Mouse (Mus musculus) heart, postnatal 0 days (tissue): Measurements from ENCODE around the gene Stk4. TPM values are rescaled to one million over a fixed set of nuclear protein-coding genes. Genes with fewer than 3 reads are reported as not detected.

ENCODE experiments used
- ATAC-seq: fragments of 200-750 bp; cut with Nextera tagmentation; 2 replicates; pipeline ENCODE4 v1.8.0; 2017; ENCODE audit warnings: low read depth, moderate number of reproducible peaks, moderate library complexity; ENCODE audit not compliant: insufficient read depth
- DNase-seq: peaks from one replicate; pipeline ENCODE4 v3.0.0-alpha.2; 2016; ENCODE audit warnings: low spot score
- H3K27ac ChIP-seq: fragments of 300-500 bp; sonication (generic); 2 replicates; pipeline ENCODE4 v1.5.1; 2014; ENCODE audit warnings: low read depth, mild to moderate bottlenecking
- H3K27me3 ChIP-seq: fragments of 300-500 bp; sonication (generic); 2 replicates; pipeline ENCODE4 v1.6.1; 2014; ENCODE audit warnings: low read length, mixed read lengths; ENCODE audit not compliant: control insufficient read depth, insufficient read depth
- H3K36me3 ChIP-seq: fragments of 300-500 bp; sonication (generic); replicated peaks from 2 replicates; pipeline ENCODE4 v1.6.1; 2014; ENCODE audit warnings: low read length, mixed read lengths; ENCODE audit not compliant: control insufficient read depth, insufficient read depth
- H3K4me1 ChIP-seq: fragments of 300-500 bp; sonication (generic); 2 replicates; pipeline ENCODE4 v1.6.1; 2014; ENCODE audit warnings: antibody characterized with exemption; ENCODE audit not compliant: control insufficient read depth, insufficient read depth
- H3K4me2 ChIP-seq: fragments of 300-500 bp; sonication (generic); 2 replicates; pipeline ENCODE4 v1.6.1; 2014; ENCODE audit warnings: low read depth, mild to moderate bottlenecking, low read length, moderate library complexity
- H3K4me3 ChIP-seq: fragments of 300-500 bp; sonication (generic); 2 replicates; pipeline ENCODE4 v1.5.1; 2014; ENCODE audit warnings: low read depth, low read length
- H3K9ac ChIP-seq: fragments of 300-500 bp; sonication (generic); replicated peaks from 2 replicates; pipeline ENCODE4 v1.6.1; 2014; ENCODE audit warnings: low read depth, low read length, mixed read lengths
- H3K9me3 ChIP-seq: fragments of 300-500 bp; sonication (generic); replicated peaks from 2 replicates; pipeline ENCODE4 v1.6.1; 2016; ENCODE audit warnings: low read length; ENCODE audit not compliant: control insufficient read depth
- CTCF ChIP-seq: IDR thresholded peaks from 2 replicates; pipeline ENCODE4 v1.5.1; 2016; ENCODE audit warnings: antibody characterized with exemption, control low read depth, low read depth
- EP300 ChIP-seq: IDR thresholded peaks from 2 replicates; pipeline ENCODE4 v1.6.1; 2016; ENCODE audit warnings: antibody characterized with exemption, low read depth
- WGBS: fragments of 180-500 bp; shearing (Covaris S2); extraction: QIAGEN DNeasy Blood & Tissue Kit; methylation state at CpG from one replicate; pipeline ENCODE4 v1.1.7; 2014; 5-methylcytosine and 5-hydroxymethylcytosine counted together
- polyA plus RNA-seq: library from polyadenylated mRNA; unstranded; fragments of >200 nt; fragmentation: Nextera tagmentation; extraction: Ambion mirVana; gene quantifications from 2 replicates; pipeline ENCODE4 v1.2.1, GENCODE M21; 2015
- total RNA-seq: library from RNA; depleted of rRNA; stranded (reverse); fragments of >200 nt; gene quantifications from 2 replicates; pipeline ENCODE4 v1.2.3, GENCODE M21; 2014; ENCODE audit warnings: low replicate concordance

Stk4 gene
- total and polyA plus RNA-seq, 2 experiments from 2014 or later, result 8.6 to 16.6 TPM

- no peak for ATAC-seq
- 86% methylated on average over 2 of the region's 2 CpGs for whole genome bisulfite sequencing
- no peak overlapping the region for H3K4me3 ChIP-seq
- no peak overlapping the region for H3K27ac ChIP-seq
- H3K27me3 ChIP-seq, result no peaks in the 10 kb centered on the region
- no peaks in the 10 kb centered on the region for H3K36me3 ChIP-seq
- TF ChIP-seq CTCF (no peak), EP300 (no peak)
- no peaks in the 10 kb centered on the region for H3K9me3 ChIP-seq
- no peak overlapping the region for H3K9ac ChIP-seq
- H3K4me1 ChIP-seq, result peaks cover 15% of the 10 kb centered on the region
- DNase-seq, result no peak
- H3K4me2 ChIP-seq, result no peak overlapping the region
Measured at GRCm38 (mm10) chr2:164072109-164072508, 2.0 kb downstream of the Stk4 start.

- no peak for TF ChIP-seq EP300
- no peak for TF ChIP-seq CTCF
- no peak for DNase-seq
Measured at GRCm38 (mm10) chr2:164073120-164073519, 3.0 kb downstream of the Stk4 start.

GRCm38 (mm10) chr2:164073918-164074578 is 3.9 kb downstream of the Stk4 start:
- Histone ChIP-seq H3K27me3 (no peaks in the 10 kb centered on the region), H3K4me1 (peaks cover 14% of the 10 kb centered on the region), H3K36me3 (no peaks in the 10 kb centered on the region), H3K27ac (peak overlapping the region; percentile 51), H3K4me2 (peak overlapping the region; percentile 89), H3K9me3 (no peaks in the 10 kb centered on the region), H3K9ac (peak overlapping the region; percentile 70), H3K4me3 (peak overlapping the region; percentile 75)
- DNase-seq (peak; percentile 95), ATAC-seq (peak; percentile 80)
- TF ChIP-seq EP300 (peak; percentile 64; the same call in 1 of the 2 replicates), CTCF (peak; percentile 84)
- under 1% methylated on average over 48 of the region's 48 CpGs for WGBS

More at GRCm38 (mm10) chr2:164073120-164073519, 3.0 kb downstream of the Stk4 start:
- no peaks in the 10 kb centered on the region for H3K27me3 ChIP-seq
- no peak overlapping the region for H3K4me2 ChIP-seq
- ATAC-seq, result no peak
- peaks cover 15% of the 10 kb centered on the region for H3K4me1 ChIP-seq
- no peak overlapping the region for H3K9ac ChIP-seq
- no peaks in the 10 kb centered on the region for H3K9me3 ChIP-seq
- no peak overlapping the region for H3K4me3 ChIP-seq
- H3K36me3 ChIP-seq, result no peaks in the 10 kb centered on the region
- no peak overlapping the region for H3K27ac ChIP-seq
- WGBS, result 84% methylated on average over 7 of the region's 7 CpGs

GRCm38 (mm10) chr2:164075088-164075487 is 5.0 kb downstream of the Stk4 start:
- DNase-seq, result no peak
- Histone ChIP-seq H3K9ac (peak overlapping the region; percentile 70; the same call in 1 of the 2 replicates), H3K27me3 (no peaks in the 10 kb centered on the region), H3K4me3 (peak overlapping the region; percentile 75), H3K27ac (peak overlapping the region; percentile 0; the same call in 1 of the 2 replicates), H3K4me1 (peaks cover 10% of the 10 kb centered on the region), H3K36me3 (peaks cover 8% of the 10 kb centered on the region), H3K4me2 (peak overlapping the region; percentile 89), H3K9me3 (no peaks in the 10 kb centered on the region)
- TF ChIP-seq EP300 (no peak), CTCF (no peak)
- no peak for ATAC-seq
- WGBS, result 35% methylated on average over 5 of the region's 5 CpGs

GRCm38 (mm10) chr2:164076874-164077425 is 6.8 kb downstream of the Stk4 start:
- Histone ChIP-seq H3K4me2 (no peak overlapping the region), H3K9ac (no peak overlapping the region), H3K4me1 (peaks cover 10% of the 10 kb centered on the region), H3K36me3 (peaks cover 27% of the 10 kb centered on the region), H3K27ac (no peak overlapping the region), H3K4me3 (no peak overlapping the region), H3K27me3 (no peaks in the 10 kb centered on the region), H3K9me3 (no peaks in the 10 kb centered on the region)
- no peak for DNase-seq
- ATAC-seq, result no peak
- 63% methylated on average over 8 of the region's 8 CpGs for WGBS
- TF ChIP-seq CTCF (no peak), EP300 (no peak)
